9 mouse cellular contexts compared by ENCODE assay signal in genomic region chr8:96230412-96230811, GRCm38 (mm10).
A peak's percentile ranks its signal among the peaks of the same experiment; 100 is the strongest.
DNase-seq lines count a peak whose midpoint lies in the region; ATAC-seq and TF ChIP-seq lines count a peak whose summit lies in the region.
"Had no signal": no experiment of that assay in that cellular context is flagged by ENCODE, and none has a peak within 500 bp of the region (broad histone marks: within the 10 kb centered on the region; RNA-seq: fewer than 3 reads in every experiment).

No protein-coding gene starts in this region.

- no peak overlapping the region for H3K9ac ChIP-seq in liver, embryonic 14.5 days (replicated peaks)
- no peak overlapping the region for H3K9ac ChIP-seq in forebrain, embryonic 13.5 days
- H3K9ac ChIP-seq: limb, embryonic 13.5 days had no signal

- no peak for TF ChIP-seq EP300 in liver, embryonic 14.5 days (IDR thresholded peaks at IDR 0.05; ENCODE audit: low read depth)

- no peaks in the 10 kb centered on the region for H3K9me3 ChIP-seq in liver, embryonic 14.5 days (ENCODE audit: control insufficient read depth, low read length)
- no peaks in the 10 kb centered on the region for H3K9me3 ChIP-seq in forebrain, embryonic 13.5 days (replicated peaks)
- H3K9me3 ChIP-seq: limb, embryonic 13.5 days had no signal

- ATAC-seq in liver, embryonic 14.5 days (ENCODE audit: insufficient read depth) = no peak
- ATAC-seq in forebrain, embryonic 13.5 days = no peak

- no peak overlapping the region for H3K4me3 ChIP-seq in liver, embryonic 14.5 days (ENCODE audit: insufficient read depth in 1 of 2, low read depth in 2 of 2, low read length in 2 of 2)
- no peak overlapping the region for H3K4me3 ChIP-seq in layer of hippocampus, adult 2 months
- no peak overlapping the region for H3K4me3 ChIP-seq in forebrain, embryonic 13.5 days
- H3K4me3 ChIP-seq: limb, embryonic 13.5 days had no signal

- WGBS in liver, embryonic 14.5 days (ENCODE audit: insufficient replicate concordance) = 23% methylated on average over 4 of the region's 4 CpGs
- WGBS in forebrain, embryonic 13.5 days = 40% methylated on average over 4 of the region's 4 CpGs

- peak; percentile 26; the same call in 1 of the 2 replicates for TF ChIP-seq CTCF in liver, embryonic 14.5 days (IDR thresholded peaks at IDR 0.05; ENCODE audit: low read depth)
- TF ChIP-seq CTCF in layer of hippocampus, adult 2 months (conservative IDR thresholded peaks at IDR 0.05) = peak; percentile 90

- no peaks in the 10 kb centered on the region for H3K27me3 ChIP-seq in liver, embryonic 14.5 days (ENCODE audit: control insufficient read depth, insufficient read depth, low read length)
- H3K27me3 ChIP-seq in forebrain, embryonic 13.5 days = no peaks in the 10 kb centered on the region
- H3K27me3 ChIP-seq: limb, embryonic 13.5 days had no signal

- no peak overlapping the region for H3K4me2 ChIP-seq in liver, embryonic 14.5 days (ENCODE audit: low read depth)
- H3K4me2 ChIP-seq in forebrain, embryonic 13.5 days = no peak overlapping the region
- H3K4me2 ChIP-seq: limb, embryonic 13.5 days had no signal

- H3K27ac ChIP-seq in liver, embryonic 14.5 days = no peak overlapping the region
- no peak overlapping the region for H3K27ac ChIP-seq in layer of hippocampus, adult 2 months
- no peak overlapping the region for H3K27ac ChIP-seq in forebrain, embryonic 13.5 days
- H3K27ac ChIP-seq: limb, embryonic 13.5 days had no signal

- H3K4me1 ChIP-seq in liver, embryonic 14.5 days (replicated peaks; ENCODE audit: control insufficient read depth in 2 of 2, insufficient read depth in 2 of 2, low read length in 1 of 2) = no peaks in the 10 kb centered on the region
- no peaks in the 10 kb centered on the region for H3K4me1 ChIP-seq in forebrain, embryonic 13.5 days
- H3K4me1 ChIP-seq: limb, embryonic 13.5 days had no signal

- H3K36me3 ChIP-seq in liver, embryonic 14.5 days (replicated peaks; ENCODE audit: control insufficient read depth, insufficient read depth, low read depth) = no peaks in the 10 kb centered on the region
- no peaks in the 10 kb centered on the region for H3K36me3 ChIP-seq in forebrain, embryonic 13.5 days (ENCODE audit: poor library complexity, severe bottlenecking)
- H3K36me3 ChIP-seq: limb, embryonic 13.5 days had no signal

- DNase-seq in liver, embryonic 14.5 days (ENCODE audit: low read depth in 3 of 3, low spot score in 3 of 3) = no peak
- no peak for DNase-seq in liver
- peak; percentile 66 for DNase-seq in ZHBTc4 (ENCODE audit: low read depth, low spot score)
- peak; percentile 42 for DNase-seq in embryo, embryonic 11.5 days (ENCODE audit: low read depth, low spot score)
- peak; percentile 51 to 71 for DNase-seq in layer of hippocampus, adult 2 months (ENCODE audit: low spot score in 2 of 2)
- DNase-seq in right cerebral cortex, postnatal 10 days (ENCODE audit: low spot score in 2 of 2) = peak; percentile 43 to 54
- DNase-seq in yolk sac, embryonic 10.5 days (ENCODE audit: low spot score) = no peak

Comparison
In these comparisons a context has a peak if more than half of its experiments do, and no peak if none do; other contexts are left out.
1. DNase-seq: peak in ZHBTc4 (single experiment), embryo, embryonic 11.5 days (single experiment), layer of hippocampus, adult 2 months (2 of 2) and right cerebral cortex, postnatal 10 days (2 of 2); none in liver, embryonic 14.5 days (0 of 3), liver (single experiment) and yolk sac, embryonic 10.5 days (single experiment).